Mouse (Mus musculus) 3134 (cell line): ENCODE measurements at regions not wholly inside any gene's neighbourhood (a gene's known extent, or its start where the extent isn't known, plus 50 kb on each side); places are given as distances from the start of the nearest gene placed in this dataset.
A peak's percentile ranks its signal among the peaks of the same experiment; 100 is the strongest.

Experiments
- DNase-seq: peaks from one replicate; pipeline ENCODE4 v3.0.0-alpha.2; 2011; ENCODE audit warnings: low spot score; ENCODE audit not compliant: insufficient read length; ENCODE audit errors: extremely low read depth

GRCm38 (mm10) chr13:6042495-6042894, 181.2 kb downstream of the Klf6 start:
- no peak for DNase-seq

- DNase-seq, result peak; percentile 40
Observed at GRCm38 (mm10) chr13:6059515-6060228, 198.4 kb downstream of the Klf6 start.

- peak; percentile 3 for DNase-seq
Observed at GRCm38 (mm10) chr13:6060229-6060845, 199.1 kb downstream of the Klf6 start.

DNA sequence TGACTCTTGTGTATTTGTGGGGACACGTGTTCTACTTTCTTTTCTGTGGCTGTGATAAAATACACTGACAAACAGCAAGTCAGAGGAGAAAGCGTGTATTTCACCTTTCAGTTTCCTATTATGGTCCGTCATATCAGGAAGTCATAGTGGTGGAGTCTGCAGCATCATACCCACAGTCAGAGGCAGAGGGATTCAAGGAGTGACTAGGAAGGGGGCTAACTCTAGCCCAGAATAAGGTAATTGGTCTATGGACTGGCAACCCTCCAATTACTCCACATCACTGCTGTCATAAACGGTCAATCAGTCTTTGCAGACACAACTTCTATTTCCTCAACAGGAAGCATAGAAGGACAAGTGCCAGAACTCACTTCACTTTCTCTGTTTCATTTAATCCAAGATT, 201.0 kb downstream of the Klf6 start:
- no peak for DNase-seq

- DNase-seq, result no peak
Observed at GRCm38 (mm10) chr13:6062729-6063386, 201.6 kb downstream of the Klf6 start.

- DNase-seq, result no peak
Observed at GRCm38 (mm10) chr13:6076978-6077825, 215.9 kb downstream of the Klf6 start.

- peak; percentile 23 for DNase-seq
Observed at GRCm38 (mm10) chr13:6085891-6086290, 224.6 kb downstream of the Klf6 start.

DNA sequence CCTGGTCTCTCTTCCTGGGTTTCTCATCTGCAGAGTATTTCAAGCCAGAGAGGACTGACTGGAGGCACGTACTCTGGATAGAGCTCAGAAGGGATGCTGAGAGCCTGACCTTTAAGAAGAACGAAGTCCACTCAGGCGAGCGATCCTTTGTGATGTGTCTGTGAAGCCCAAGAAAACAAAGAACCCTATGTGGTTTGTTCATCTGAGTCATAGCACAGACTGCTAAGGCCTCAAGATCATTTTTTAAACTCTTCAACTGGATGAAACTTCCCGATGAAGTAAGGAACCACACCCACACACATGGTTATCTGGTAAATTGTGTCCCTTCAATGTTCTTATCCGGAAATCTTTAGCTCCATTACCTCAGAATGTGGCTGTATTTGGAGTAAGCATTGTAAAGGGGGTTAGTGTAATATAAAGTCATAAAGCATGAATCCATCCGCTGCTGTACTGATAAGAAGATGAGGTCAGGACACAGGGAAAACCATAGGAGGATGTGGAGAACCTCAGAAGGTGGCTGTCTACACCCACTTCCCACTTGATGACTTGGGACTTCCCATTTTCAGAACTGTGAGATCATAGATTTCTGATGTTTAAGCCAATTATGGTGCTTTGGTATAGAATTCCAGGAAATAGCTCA, 247.9 kb downstream of the Klf6 start:
- no peak for DNase-seq

GRCm38 (mm10) chr13:6119703-6120102, 258.4 kb downstream of the Klf6 start:
- no peak for DNase-seq

- DNase-seq, result no peak
Observed at GRCm38 (mm10) chr13:6127311-6127710, 266.0 kb downstream of the Klf6 start.

DNA sequence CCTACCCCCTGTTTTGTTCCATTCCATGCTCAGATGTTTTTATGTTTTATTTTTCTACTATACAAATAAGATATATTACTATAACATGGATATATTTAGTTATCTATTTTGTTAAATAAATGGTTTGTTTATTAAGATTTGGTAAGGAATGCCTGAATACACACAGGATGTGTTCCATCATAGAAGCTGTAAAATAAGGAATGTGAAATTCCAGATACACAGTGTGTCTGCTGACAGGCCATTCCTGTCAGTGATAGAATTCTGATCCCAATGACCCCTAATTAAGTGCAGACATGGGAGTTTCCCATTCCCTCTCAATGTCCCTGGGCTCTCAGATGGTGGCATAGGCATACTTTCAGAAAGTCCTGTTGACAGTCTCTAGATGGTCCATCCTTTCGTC, 267.6 kb downstream of the Klf6 start:
- no peak for DNase-seq

DNA sequence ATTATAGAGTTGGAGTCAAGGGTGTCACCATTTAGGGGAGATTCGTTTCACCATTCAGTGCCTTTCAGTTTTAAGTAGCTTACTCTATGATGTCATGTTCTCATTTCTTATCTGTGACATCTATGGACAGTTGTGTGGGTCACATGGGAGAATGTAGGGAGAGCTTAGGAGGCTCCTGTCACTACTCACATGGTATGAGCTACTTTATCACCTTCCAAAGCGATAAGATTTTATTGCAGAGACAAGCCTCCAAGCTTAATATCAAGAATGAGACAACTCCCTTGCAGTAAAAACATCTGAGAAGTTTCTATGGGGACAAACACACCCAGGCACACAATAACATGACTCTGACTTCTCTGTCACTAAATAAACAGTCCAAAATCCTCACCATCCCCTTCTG, 270.1 kb downstream of the Klf6 start:
- DNase-seq, result no peak

DNA sequence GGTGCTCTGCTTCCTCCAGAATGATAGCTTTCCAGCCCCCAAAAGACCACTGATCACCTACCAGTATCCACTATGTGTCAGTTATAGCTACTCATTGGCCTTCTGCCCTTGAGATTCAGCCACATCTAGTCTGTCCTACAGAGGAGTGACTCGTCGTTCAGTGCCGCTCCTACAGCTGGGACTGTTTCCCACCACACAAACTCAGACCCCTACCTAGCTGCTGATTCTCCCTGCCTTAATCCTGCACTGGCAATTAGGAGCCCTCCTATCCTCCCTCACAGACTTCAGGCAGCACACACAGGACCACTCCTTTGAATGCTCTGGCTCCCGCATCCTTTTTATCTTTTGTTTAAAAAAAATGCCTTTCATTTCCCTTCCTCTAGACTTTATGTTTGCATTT, 275.9 kb downstream of the Klf6 start:
- peak; percentile 26 for DNase-seq

GRCm38 (mm10) chr13:6142771-6143170, 281.5 kb downstream of the Klf6 start:
- no peak for DNase-seq

- DNase-seq, result no peak
Observed at GRCm38 (mm10) chr13:6153657-6154056, 292.4 kb downstream of the Klf6 start.

DNA sequence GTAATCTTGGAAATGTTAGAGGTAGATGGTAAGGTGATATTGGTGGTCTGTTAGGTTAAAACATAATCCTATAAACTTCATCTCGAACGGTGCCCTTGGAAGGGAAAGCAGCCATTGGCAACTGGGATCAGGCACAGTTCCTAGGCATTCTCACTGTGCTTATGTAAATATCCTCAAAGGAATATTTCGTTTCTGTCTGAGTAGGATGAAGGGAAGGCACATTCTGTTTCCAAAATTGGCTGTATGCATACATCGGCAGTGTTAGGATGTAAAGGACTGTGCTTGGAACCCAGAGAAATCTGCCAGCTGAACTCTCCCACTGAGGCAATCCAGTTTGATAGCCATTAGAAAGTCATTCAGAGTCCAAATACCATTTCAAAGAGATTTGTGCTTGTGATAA, 294.9 kb downstream of the Klf6 start:
- DNase-seq, result no peak

GRCm38 (mm10) chr13:6157029-6157428, 295.7 kb downstream of the Klf6 start:
- no peak for DNase-seq

- DNase-seq, result no peak
Observed at GRCm38 (mm10) chr13:6157946-6158345, 296.7 kb downstream of the Klf6 start.

DNA sequence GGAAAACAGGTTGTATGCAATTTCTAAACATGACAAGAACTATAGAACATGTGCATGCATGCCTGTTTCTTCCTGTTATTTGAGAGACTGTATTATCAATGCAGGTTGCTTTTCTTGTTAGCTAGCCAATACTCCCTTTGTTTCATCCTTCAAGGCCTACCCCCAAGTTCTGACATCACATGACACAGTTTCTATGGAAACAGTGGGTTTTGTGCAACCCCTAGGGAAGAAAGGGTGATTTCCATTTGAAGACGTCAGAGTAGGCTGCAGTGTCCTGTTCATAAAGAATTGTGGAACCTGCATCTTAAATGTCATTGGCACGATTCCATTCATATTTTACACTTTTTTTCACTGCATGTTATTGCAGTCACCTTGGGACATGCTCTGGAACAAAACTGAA, 298.1 kb downstream of the Klf6 start:
- no peak for DNase-seq

DNA sequence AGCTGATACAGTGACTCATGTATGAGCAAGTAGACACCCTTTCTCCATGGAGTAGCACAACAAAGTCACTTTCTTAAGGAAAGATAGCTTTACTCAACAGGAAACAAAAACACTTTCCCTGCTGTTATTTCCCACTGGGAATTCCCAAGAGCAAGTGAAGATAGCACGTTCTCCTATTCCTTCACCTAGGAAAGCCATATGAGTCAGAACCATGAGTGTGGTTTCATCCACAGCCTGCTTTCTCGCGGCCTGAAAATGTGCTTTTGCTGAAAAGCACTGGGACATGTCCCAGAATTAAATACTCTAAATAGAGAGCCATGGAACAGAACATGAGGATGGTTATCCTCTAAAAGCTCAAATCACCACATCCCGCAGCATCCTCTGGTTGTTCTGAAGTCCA, 304.6 kb downstream of the Klf6 start:
- peak; percentile 66 for DNase-seq
